Mouse (Mus musculus): ENCODE measurements around the gene Timm50.

The Timm50 gene

DNA sequence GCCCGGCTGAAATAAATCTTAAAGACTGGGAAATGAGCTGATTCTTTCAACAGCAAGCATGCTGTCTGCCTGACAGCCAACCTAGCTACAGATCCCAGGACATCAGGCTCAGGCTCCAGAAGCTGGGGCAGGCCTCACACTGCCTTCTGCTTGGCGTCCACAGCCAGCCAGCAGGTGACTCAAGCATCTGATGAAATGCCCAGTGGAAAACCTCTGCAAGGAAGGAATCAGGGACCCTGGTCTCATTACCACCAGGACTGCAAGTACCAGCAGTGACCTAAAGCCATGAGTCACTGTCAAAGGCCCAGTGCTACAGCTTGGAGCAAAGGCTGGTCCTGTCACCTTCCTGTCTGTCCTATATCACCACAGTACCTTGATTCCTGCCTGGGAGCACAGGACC lies 23.6 kb upstream of the Timm50 start:
- in situ Hi-C loops (cut with MboI; ENCODE audit: low pct_unique_long_range_greater_than_20kb in 1 of 2, low sequenced_read_pairs in 2 of 2, unreplicated experiment in 1 of 2) = no loop called here

DNA sequence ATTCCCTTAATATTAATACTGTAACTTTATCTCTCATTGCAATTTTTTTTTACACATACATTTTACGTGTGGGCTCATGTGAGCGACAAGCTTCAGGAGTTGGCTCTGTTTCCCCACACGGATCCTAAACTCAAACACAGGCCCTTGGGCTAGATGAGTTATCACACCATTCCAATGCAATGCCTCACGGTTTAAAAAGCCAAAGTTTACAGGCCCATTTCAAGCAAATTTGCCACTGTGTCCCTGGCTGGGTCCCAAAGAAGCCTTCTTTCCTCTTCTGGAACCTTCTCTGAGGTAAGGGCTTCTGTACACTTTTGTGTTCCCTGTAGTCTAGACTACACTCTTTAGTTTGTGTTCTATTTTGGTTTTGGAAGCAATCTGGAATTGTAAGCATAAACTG lies 22.7 kb upstream of the Timm50 start:
- in situ Hi-C loops (cut with MboI; ENCODE audit: low pct_unique_long_range_greater_than_20kb in 1 of 2, low sequenced_read_pairs in 2 of 2, unreplicated experiment in 1 of 2) = no loop called here

DNA sequence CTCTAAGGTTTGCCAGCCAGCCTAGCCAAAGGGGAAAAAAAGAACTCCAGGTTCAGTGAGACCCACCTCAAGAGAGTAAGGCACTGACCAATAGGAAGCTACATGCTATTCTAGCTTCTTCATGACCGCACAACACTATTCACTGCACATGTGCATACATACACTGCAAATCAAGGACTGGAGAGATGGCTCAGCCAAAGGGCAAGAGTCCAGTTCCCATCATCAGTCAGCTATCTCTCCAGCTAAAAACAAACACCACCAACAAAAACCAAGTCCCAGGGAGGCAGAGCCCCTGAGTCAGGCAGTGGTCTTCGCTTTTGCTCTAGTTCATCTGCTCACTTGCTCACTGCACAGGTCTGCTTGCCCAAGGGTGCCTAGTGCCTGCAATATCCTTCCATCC lies 16.4 kb upstream of the Timm50 start:
- in situ Hi-C loops (cut with MboI; ENCODE audit: low pct_unique_long_range_greater_than_20kb in 1 of 2, low sequenced_read_pairs in 2 of 2, unreplicated experiment in 1 of 2) = no loop called here

DNA sequence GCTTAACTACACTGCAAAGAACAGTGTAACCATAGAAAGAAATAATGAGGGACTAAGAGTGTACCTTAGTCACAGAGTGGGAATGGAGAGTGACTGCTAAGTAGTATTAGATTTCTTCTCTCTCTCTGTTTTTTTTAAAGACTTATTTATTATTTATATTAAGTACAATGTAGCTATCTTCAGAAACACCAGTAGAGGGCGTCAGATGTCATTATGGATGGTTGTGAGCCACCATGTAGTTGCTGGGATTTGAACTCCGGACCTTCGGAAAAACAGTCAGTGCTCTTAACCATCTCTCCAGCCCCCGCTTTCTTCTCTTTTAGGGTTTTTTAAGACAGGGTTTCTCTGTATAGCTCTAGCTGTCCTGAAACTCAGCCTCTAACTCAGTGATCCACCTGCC lies 14.6 kb upstream of the Timm50 start:
- in situ Hi-C loops (cut with MboI; ENCODE audit: low pct_unique_long_range_greater_than_20kb in 1 of 2, low sequenced_read_pairs in 2 of 2, unreplicated experiment in 1 of 2) = no loop called here

DNA sequence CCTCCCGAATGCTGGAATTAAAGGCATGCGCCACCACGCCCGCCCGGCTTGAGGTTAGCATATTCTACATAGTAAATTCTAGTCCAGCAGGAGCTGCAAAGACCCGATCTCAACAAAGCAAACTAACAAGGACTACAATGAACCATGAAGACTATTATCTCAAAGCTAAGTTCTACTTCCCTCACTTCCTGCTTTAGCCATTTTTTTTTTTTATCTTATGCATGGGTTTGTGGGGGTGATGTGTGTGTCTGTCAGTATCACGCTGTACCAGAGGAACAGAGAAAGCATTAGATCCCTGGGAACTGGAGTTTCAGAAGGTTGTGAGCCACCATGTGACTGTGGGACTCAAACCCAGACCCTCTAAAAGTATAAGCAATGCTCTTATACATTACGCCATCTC lies 13.4 kb upstream of the Timm50 start:
- in situ Hi-C loops (cut with MboI; ENCODE audit: low pct_unique_long_range_greater_than_20kb in 1 of 2, low sequenced_read_pairs in 2 of 2, unreplicated experiment in 1 of 2) = no loop called here

DNA sequence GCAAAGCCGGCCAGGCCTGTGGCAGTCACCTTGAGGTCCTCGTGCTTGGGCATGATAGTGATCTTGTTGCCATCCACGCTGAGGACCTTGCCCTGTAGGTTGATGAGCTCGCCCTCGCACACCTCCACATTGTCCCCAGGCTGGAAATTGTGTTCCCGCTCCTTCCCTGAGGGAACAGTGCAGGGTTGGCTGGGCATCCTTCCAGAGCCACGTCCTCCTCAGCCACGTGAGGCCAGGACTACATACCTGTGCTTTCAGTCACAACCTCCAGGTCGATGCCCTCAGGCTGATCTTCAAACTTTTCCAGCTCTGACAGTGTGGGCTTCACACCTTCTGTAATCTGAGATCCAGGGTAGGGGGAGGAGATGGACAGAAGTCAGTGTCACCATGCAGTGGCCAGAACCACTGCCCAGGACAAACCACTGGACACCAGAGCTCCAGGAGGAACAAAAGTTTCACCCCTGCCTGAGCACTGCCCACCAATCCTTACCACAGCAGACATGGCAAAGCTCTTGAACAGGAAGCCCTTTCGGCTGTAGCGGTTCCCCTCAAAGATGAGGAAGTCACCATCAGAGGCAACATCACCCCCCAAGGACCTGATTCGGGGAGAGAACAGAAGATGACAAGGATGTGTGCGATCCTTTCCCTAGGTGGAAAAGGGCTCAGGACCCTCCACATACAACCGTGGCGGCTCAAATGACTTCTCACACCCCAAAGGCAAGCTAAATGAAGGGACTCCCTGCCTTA lies 10.3 kb upstream of the Timm50 start:
- in situ Hi-C loops (cut with MboI; ENCODE audit: low pct_unique_long_range_greater_than_20kb in 1 of 2, low sequenced_read_pairs in 2 of 2, unreplicated experiment in 1 of 2) = no loop called here

DNA sequence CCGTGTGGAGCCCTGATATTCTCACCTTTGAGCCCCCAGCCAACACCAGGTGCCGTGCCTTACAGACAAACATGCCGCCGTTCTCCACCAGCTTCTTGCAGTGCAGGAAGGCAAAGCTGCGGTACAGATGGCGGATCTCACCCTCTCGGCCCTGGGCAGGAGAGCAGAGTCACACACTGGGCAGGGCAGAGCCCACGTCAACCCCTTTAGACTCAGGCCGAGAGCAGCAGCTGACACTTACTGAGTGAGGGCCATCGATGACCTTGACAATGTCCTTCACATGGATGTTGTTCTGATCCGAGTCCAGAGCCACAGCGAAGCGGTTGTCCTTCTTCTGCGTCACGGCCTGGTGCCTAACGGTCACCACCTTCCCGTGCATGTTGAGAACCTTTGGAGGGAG lies 6.8 kb upstream of the Timm50 start:
- in situ Hi-C loops (cut with MboI; ENCODE audit: low pct_unique_long_range_greater_than_20kb in 1 of 2, low sequenced_read_pairs in 2 of 2, unreplicated experiment in 1 of 2) = no loop called here

DNA sequence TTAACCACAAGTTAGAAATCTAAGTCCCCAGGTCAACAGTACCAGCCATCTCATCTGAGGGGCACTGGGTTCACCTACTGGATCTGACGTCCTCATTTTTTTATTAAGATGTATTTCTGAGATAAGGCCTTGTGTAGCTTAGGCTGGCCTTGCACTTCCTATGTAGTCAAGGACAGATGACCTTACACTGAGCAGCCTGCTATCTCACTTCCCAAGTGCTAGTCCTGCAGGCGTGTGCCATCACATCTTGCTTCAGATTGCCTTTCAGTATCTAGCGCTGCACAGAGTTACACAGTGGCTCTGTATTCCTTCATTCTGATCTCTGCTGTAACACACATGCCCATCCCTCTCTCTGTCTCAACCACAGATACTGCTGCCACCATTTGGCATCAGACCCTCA lies 6.2 kb upstream of the Timm50 start:
- in situ Hi-C loops (cut with MboI; ENCODE audit: low pct_unique_long_range_greater_than_20kb in 1 of 2, low sequenced_read_pairs in 2 of 2, unreplicated experiment in 1 of 2) = no loop called here

DNA sequence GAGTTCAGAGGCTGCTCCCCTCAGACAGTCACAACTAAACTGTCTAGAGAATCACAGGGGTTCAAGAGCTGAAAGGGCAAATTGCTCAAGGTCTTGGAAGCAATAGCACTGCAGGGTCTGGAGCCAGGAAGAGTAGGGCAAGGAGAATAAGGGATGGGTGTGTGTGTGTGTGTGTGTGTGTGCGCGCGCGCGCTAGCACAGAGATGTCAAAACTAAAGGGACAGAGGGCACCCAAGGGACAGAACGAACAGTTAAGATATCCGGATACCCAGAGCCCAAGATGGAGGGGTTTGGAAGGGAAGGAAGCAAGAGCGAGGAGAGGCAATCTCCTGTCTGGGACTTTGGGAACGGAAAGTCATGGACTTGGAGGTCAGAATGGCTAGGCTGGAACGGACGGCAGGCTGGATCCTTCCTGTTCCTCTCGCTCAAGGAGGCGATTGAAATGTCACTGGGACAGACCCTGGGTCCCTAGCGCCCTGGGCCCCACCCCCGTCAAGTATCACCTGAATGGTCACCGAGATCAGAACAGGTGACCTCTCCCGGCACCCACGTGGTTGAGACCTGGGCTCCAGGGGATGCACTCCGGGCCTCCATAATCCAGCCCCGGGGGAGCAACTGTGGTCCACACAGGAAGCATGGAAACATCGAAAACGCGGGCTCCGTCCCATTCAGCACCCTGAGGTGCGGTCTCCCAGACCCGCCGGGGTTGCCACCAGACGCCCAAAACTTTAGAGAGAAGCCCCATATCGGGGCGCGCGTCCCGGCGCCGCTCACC lies 534 bp downstream of the Timm50 start:
- in situ Hi-C loops (cut with MboI; ENCODE audit: low pct_unique_long_range_greater_than_20kb in 1 of 2, low sequenced_read_pairs in 2 of 2, unreplicated experiment in 1 of 2) = no loop called here

DNA sequence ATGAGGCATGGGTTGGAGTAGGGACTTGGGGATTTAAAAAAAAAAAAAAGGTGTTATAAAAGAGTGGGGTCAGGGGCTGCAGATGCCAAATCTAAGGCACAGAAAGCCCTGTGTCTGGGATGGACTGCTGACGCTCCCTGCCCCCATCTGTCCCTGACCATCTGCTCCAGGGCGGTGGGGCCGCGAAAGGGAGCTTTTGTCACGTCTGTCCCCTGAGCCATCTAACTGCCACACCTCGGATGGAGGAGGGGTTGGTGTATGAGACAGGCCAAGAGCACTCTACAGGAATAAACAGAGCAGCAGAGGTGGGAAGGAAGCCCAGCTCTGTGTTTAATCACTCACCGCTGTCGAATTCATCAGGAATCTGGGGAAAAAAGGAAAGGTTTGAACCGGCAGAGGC lies 2.1 kb downstream of the Timm50 start:
- in situ Hi-C loops (cut with MboI; ENCODE audit: low pct_unique_long_range_greater_than_20kb in 1 of 2, low sequenced_read_pairs in 2 of 2, unreplicated experiment in 1 of 2) = no loop called here

DNA sequence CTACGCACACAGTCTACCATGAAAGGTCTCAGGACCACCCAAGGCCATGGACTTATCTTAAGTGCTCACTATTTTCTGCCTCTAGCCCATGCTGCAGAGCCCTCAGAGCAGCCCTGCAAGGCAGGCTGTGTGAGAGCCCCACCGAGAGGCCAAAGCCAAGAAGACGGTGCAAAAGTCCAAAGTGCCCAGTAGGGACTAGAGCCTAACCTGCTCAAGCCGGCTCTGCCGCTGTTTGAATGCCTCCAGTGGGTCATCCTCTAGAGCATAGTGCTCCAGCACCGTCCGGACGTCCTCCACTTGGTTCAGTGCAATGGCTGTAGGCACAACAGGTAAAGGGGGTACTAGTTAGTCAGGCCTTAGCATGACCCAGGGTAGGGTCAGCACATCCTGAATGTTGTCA lies 5.7 kb downstream of the Timm50 start:
- in situ Hi-C loops (cut with MboI; ENCODE audit: low pct_unique_long_range_greater_than_20kb in 1 of 2, low sequenced_read_pairs in 2 of 2, unreplicated experiment in 1 of 2) = no loop called here

DNA sequence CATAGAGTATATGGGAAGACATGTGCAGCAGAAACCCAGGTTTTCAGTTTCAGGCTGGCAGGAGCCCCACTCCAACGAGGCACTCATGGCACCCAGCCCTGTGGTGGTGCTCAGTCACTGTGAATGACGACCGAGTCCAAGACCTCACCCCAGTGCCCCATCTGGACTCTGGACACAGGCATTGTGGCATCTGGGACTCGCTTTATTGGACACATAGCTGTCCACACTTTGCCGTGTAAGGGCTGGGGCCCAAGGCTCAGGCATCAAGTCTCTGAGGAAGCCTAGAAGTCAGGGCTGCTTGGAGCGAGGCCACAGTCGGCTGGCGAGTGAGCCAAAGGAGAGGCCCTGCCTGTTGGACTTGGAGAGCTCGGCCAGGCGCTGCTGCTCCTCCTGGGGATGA lies 6.2 kb downstream of the Timm50 start:
- in situ Hi-C loops (cut with MboI; ENCODE audit: low pct_unique_long_range_greater_than_20kb in 1 of 2, low sequenced_read_pairs in 2 of 2, unreplicated experiment in 1 of 2) = no loop called here

DNA sequence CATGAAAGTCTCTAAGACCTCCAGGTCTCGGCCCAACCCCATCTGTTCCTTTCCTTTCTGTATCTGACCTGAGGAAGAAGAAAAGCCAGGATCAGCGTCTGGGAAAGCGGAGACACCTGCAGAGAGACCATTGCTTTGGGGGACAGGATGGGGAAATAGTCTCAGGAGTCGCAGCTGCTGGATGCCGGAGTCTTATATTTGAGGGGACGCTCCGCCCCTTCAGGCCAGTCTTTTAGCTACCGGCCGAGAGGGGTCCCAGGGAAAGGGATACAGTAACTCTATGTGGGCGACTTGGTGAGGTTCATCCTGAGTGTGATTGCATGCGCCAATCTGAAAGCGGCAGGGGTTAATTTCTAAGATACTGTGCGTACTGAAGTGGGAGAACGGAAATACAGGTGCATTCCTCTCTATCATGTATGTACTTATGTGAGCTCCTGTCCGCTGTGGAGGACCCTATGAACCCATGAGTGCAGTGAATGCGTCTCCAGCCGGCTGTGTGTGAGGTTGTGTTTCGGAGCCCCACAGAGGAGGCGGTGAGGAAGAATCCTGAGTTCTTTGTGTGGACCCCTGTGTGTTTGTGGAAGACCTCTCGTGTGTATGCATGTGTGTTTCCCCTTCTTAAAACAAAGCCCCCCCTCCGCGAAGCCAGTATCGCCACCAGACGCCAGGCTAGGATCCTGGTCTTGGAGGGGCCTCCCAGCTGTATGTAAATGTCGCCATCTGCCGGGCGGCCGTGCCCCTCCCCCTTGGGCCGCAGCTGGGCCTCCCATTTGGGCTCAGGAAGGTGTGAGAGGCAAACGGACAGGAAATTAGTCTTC lies 10.0 kb downstream of the Timm50 start, which contains the start of gene Dll3:
TSS of gene Dll3 (minus strand) at position 623 of the 818 bp plus-strand sequence.
- in situ Hi-C loops (cut with MboI; ENCODE audit: low pct_unique_long_range_greater_than_20kb in 1 of 2, low sequenced_read_pairs in 2 of 2, unreplicated experiment in 1 of 2) = no loop called here

DNA sequence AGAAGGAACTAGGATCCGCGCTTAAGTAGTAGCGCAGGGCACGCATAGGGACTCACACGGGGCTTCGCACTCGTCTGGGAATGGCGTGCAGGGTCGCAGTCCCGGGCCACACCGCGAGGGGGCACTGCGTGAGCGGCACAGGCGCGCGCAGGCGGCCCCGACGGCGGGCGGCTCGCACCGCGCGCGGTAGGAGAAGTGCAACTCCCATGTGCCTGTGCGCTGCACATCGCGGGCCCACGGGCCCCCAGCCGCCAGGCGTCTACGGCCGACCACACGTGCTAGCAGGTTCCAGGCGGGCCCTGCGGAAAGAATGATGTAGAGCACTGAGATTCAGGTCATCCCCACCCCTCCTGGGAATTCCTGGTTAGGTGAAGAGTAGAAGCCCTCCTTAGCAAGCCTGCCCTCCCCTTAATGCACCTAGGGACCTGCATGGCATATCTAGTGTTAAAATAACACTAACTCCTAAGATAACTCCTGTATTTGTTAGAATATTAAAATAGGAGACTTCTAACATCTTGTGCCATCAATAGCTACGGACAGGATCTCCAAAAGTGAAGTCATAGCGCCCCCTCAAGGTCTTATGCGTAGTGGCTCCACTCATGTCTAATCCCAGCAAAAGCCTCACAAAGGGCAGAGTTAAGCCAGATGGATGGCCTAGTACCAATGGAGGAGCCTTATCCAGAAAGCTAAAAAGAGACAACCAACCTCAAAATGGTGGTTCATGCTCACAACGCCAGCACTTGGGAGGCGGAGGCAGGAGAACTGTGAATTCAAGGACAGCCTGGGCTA lies 12.8 kb downstream of the Timm50 start:
- in situ Hi-C loops (cut with MboI; ENCODE audit: low pct_unique_long_range_greater_than_20kb in 1 of 2, low sequenced_read_pairs in 2 of 2, unreplicated experiment in 1 of 2) = no loop called here

DNA sequence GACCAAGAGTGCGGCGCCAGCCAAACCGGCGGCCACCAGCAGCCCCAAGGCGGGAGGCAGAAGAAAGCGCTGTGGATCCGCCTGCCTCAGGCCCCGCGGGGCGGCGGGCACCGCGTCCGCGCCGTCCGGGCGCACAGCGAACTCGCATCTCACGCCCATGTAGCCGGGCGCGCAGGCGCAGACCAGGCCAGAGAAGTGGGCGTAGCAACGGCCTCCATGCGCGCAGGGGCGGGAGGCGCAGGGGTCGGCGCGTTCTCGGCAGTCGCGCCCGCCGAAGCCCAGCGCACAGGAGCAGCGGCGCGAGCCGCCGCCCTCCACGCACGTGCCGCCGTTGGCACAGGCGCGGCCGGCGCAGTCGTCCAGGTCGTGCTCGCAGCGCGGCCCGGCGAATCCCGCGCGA lies 17.4 kb downstream of the Timm50 start:
- in situ Hi-C loops (cut with MboI; ENCODE audit: low pct_unique_long_range_greater_than_20kb in 1 of 2, low sequenced_read_pairs in 2 of 2, unreplicated experiment in 1 of 2) = no loop called here

DNA sequence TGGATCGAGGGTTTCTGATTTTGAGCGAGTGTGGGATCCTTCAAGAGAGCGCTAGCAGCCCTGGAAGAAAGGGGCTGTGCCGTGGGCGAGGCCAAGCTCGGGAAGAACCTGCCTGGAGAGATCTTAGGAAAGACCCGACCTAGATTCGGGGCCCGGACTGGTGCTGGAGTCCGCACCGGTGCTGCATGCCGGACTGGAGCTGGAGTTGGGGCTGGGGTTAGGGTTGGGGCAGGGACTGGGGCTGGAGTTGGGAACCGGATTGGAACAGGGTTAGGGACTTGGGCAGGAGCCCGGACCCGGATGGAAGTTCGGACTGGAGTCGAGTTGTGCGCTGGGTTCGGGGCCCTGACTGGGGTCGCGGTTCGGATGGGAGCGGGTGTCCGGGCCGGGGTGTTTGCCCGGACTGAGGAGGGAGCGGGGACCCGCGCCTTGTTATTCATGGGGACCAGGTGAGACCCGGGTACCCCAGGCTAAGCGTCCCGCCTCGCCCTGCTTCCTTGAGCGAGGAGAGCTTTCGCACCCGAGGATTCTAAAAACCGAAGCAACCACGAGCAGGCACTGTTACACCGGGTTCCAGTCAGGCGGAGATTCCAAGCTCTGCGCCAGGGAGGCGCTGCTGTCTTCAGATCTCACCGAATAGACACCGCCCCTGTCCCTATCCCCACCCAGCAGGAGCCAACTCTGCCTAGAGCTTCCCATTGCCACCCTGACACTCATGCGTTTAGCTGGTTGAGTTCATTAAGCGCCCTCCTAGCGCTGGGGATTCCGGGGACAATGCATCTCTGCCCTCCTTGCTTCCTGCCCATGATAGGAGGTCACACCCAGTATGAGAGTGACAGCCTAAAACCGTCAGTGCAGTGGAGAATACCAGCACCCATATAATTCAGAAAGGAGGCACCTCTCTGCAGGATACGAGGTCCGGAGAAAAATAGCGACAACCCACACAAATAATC lies 21.0 kb downstream of the Timm50 start, which contains the start of gene Selenov:
TSS of gene Selenov (minus strand) at position 549 of the 953 bp plus-strand sequence.
- in situ Hi-C loops (cut with MboI; ENCODE audit: low pct_unique_long_range_greater_than_20kb in 1 of 2, low sequenced_read_pairs in 2 of 2, unreplicated experiment in 1 of 2) = no loop called here

DNA sequence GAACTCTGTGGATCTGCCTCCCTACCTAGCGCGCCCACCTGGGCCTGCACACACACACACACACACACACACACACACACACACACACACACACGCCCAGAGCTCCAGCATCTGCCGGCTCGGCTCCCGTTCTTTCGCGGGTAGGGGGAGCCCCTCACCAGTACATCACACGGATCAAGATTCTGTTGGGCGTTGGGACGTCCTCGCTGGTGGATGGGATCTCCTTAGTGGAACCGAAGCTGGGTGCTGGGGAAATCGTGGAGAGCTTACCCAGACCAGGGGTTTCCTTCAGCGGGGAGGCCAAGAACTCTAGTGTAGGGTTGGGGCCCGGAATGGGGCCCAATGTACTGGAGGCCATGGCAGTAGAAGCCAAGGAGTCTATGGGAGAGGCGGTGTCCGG lies 21.7 kb downstream of the Timm50 start:
- in situ Hi-C loops (cut with MboI; ENCODE audit: low pct_unique_long_range_greater_than_20kb in 1 of 2, low sequenced_read_pairs in 2 of 2, unreplicated experiment in 1 of 2) = no loop called here

All from mouse embryonic stem cell (cell line).